12 mouse cellular contexts compared by ENCODE assay signal in genomic region chr16:97002189-97002588, GRCm38 (mm10).
DNase-seq lines count a peak whose midpoint lies in the region; ATAC-seq lines count a peak whose summit lies in the region.
"Had no signal": no experiment of that assay in that cellular context is flagged by ENCODE, and none has a peak within 500 bp of the region (broad histone marks: within the 10 kb centered on the region; RNA-seq: fewer than 3 reads in every experiment).

No protein-coding gene starts in this region.

- peak; percentile 42 for DNase-seq in heart, adult 11 months
- DNase-seq in heart, postnatal 36 days, result no peak
- DNase-seq in left cerebral cortex, adult 11 months (ENCODE audit: low spot score), result peak; percentile 54
- DNase-seq in yolk sac, embryonic 10.5 days (ENCODE audit: low spot score), result no peak
- DNase-seq in cerebellum, adult 9-10 months, result no peak
- DNase-seq: kidney, adult 18-20 months had no signal

- peak overlapping the region; percentile 80 for H3K27ac ChIP-seq in hindbrain, embryonic 13.5 days
- H3K27ac ChIP-seq in neural tube, embryonic 15.5 days (replicated peaks), result peak overlapping the region; percentile 60
- H3K27ac ChIP-seq: macrophage had no signal

- ATAC-seq in hindbrain, embryonic 13.5 days (ENCODE audit: low FRiP score), result no peak
- no peak for ATAC-seq in neural tube, embryonic 15.5 days (ENCODE audit: low FRiP score)
- ATAC-seq in activated CD4-positive, CD25-positive, alpha-beta regulatory T cell, adult 4 months, result no peak

- no peaks in the 10 kb centered on the region for H3K9me3 ChIP-seq in hindbrain, embryonic 13.5 days
- H3K9me3 ChIP-seq in neural tube, embryonic 15.5 days (replicated peaks), result no peaks in the 10 kb centered on the region

- H3K4me2 ChIP-seq in hindbrain, embryonic 13.5 days, result no peak overlapping the region
- H3K4me2 ChIP-seq in neural tube, embryonic 15.5 days, result no peak overlapping the region
- H3K4me2 ChIP-seq: heart, embryonic 11.5 days; liver, embryonic 11.5 days had no signal

- WGBS in hindbrain, embryonic 13.5 days, result 73% methylated on average over 2 of the region's 3 CpGs
- 61% methylated on average over 3 of the region's 3 CpGs for WGBS in neural tube, embryonic 15.5 days

- intact Hi-C loops in heart, postnatal 36 days (cut with DNase I), result no loop called here

- no peaks in the 10 kb centered on the region for H3K36me3 ChIP-seq in hindbrain, embryonic 13.5 days
- H3K36me3 ChIP-seq in neural tube, embryonic 15.5 days, result no peaks in the 10 kb centered on the region

- no peaks in the 10 kb centered on the region for H3K27me3 ChIP-seq in hindbrain, embryonic 13.5 days
- no peaks in the 10 kb centered on the region for H3K27me3 ChIP-seq in neural tube, embryonic 15.5 days (replicated peaks)

- H3K4me1 ChIP-seq in hindbrain, embryonic 13.5 days (replicated peaks), result peaks cover 35% of the 10 kb centered on the region
- H3K4me1 ChIP-seq in neural tube, embryonic 15.5 days, result peaks cover 26% of the 10 kb centered on the region

- H3K9ac ChIP-seq in hindbrain, embryonic 13.5 days, result peak overlapping the region; percentile 40; the same call in 1 of the 2 replicates
- no peak overlapping the region for H3K9ac ChIP-seq in neural tube, embryonic 15.5 days (replicated peaks)

- H3K4me3 ChIP-seq in hindbrain, embryonic 13.5 days, result no peak overlapping the region
- no peak overlapping the region for H3K4me3 ChIP-seq in neural tube, embryonic 15.5 days (replicated peaks)

Comparison
In these comparisons a context has a peak if more than half of its experiments do, and no peak if none do; other contexts are left out.
1. DNase-seq: peak in heart, adult 11 months (single experiment) and left cerebral cortex, adult 11 months (single experiment); none in heart, postnatal 36 days (0 of 2), yolk sac, embryonic 10.5 days (single experiment) and cerebellum, adult 9-10 months (single experiment).